Mouse (Mus musculus) adrenal gland, adult 8-10 months (tissue): Measurements from ENCODE around the gene Cdca3. TPM values are rescaled to one million over a fixed set of nuclear protein-coding genes. Genes with fewer than 3 reads are reported as not detected.
A peak's percentile ranks its signal among the peaks of the same experiment; 100 is the strongest.
"Not testable (repeated sequence)": the region's sequence is repeated elsewhere in the genome, so short reads cannot be mapped to it uniquely, and the experiment has no call there.

Experiments used
- DNase-seq: peaks from one replicate; pipeline ENCODE4 v3.0.0; 2022
- total RNA-seq, 4 experiments: library from RNA; stranded (reverse); gene quantifications; 2 replicates each; pipeline ENCODE4 v1.2.4; 2022

Cdca3 gene
- total RNA-seq, 4 experiments from 2014 or later, result 1.9 to 4.4 (median 2.7) TPM

GRCm38 (mm10) chr6:124809052-124809774 lies 20.1 kb upstream of the Cdca3 start:
- DNase-seq, result peak; percentile 78

- no peak for DNase-seq
Observed at GRCm38 (mm10) chr6:124809775-124810538, 19.4 kb upstream of the Cdca3 start.

- not testable (repeated sequence) for DNase-seq
Observed at GRCm38 (mm10) chr6:124810566-124811402, 18.6 kb upstream of the Cdca3 start.

- DNase-seq, result no peak
Observed at GRCm38 (mm10) chr6:124811403-124811665, 18.0 kb upstream of the Cdca3 start.

GRCm38 (mm10) chr6:124811701-124812560 lies 17.4 kb upstream of the Cdca3 start:
- no peak for DNase-seq

GRCm38 (mm10) chr6:124812848-124813247 lies 16.5 kb upstream of the Cdca3 start:
- DNase-seq, result no peak

GRCm38 (mm10) chr6:124813496-124813895 lies 15.9 kb upstream of the Cdca3 start:
- DNase-seq, result peak; percentile 58

GRCm38 (mm10) chr6:124813933-124814332 lies 15.4 kb upstream of the Cdca3 start, which contains the start of gene Tpi1:
Gene Tpi1 (minus strand): TSS chr6:124814296.
- peak; percentile 90 for DNase-seq

- no peak for DNase-seq
Observed at GRCm38 (mm10) chr6:124814448-124814847, 14.9 kb upstream of the Cdca3 start.

- DNase-seq, result no peak
Observed at GRCm38 (mm10) chr6:124814858-124815774, 14.2 kb upstream of the Cdca3 start.

GRCm38 (mm10) chr6:124816611-124817010 lies 12.7 kb upstream of the Cdca3 start:
- no peak for DNase-seq

- no peak for DNase-seq
Observed at GRCm38 (mm10) chr6:124817125-124817524, 12.2 kb upstream of the Cdca3 start.

- DNase-seq, result no peak
Observed at GRCm38 (mm10) chr6:124817563-124817962, 11.8 kb upstream of the Cdca3 start.

- DNase-seq, result no peak
Observed at GRCm38 (mm10) chr6:124817971-124818370, 11.4 kb upstream of the Cdca3 start.

- no peak for DNase-seq
Observed at GRCm38 (mm10) chr6:124820891-124821290, 8.5 kb upstream of the Cdca3 start.

GRCm38 (mm10) chr6:124822049-124822448 lies 7.3 kb upstream of the Cdca3 start:
- DNase-seq, result no peak

- peak; percentile 65 for DNase-seq
Observed at GRCm38 (mm10) chr6:124828101-124828592, 1.2 kb upstream of the Cdca3 start.

- DNase-seq, result peak; percentile 93
Observed at GRCm38 (mm10) chr6:124829799-124830700, 703 bp downstream of the Cdca3 start.

GRCm38 (mm10) chr6:124831199-124831598 lies 1.9 kb downstream of the Cdca3 start:
- DNase-seq, result not testable (repeated sequence)

- no peak for DNase-seq
Observed at GRCm38 (mm10) chr6:124831649-124832048, 2.3 kb downstream of the Cdca3 start.
